Mouse (Mus musculus) testis, postnatal 14 days (tissue): ENCODE results near the gene Fgf12.
A peak's percentile ranks its signal among the peaks of the same experiment; 100 is the strongest.

Source experiments
- DNase-seq: peaks from one replicate; pipeline ENCODE4 v3.0.0; 2021; ENCODE audit warnings: low spot score

The Fgf12 gene

GRCm38 (mm10) chr16:28475553-28475952, 277.3 kb downstream of the Fgf12 start:
- no peak for DNase-seq

GRCm38 (mm10) chr16:28454821-28455220, 298.0 kb downstream of the Fgf12 start:
- DNase-seq = no peak

- DNase-seq = no peak
Measured at GRCm38 (mm10) chr16:28447114-28447455, 305.8 kb downstream of the Fgf12 start.

- peak; percentile 8 for DNase-seq
Measured at GRCm38 (mm10) chr16:28446334-28447113, 306.3 kb downstream of the Fgf12 start.

- DNase-seq = no peak
Measured at GRCm38 (mm10) chr16:28445800-28446333, 307.0 kb downstream of the Fgf12 start.

- no peak for DNase-seq
Measured at GRCm38 (mm10) chr16:28444993-28445799, 307.7 kb downstream of the Fgf12 start.

- DNase-seq = no peak
Measured at GRCm38 (mm10) chr16:28421617-28422016, 331.3 kb downstream of the Fgf12 start.

GRCm38 (mm10) chr16:28419693-28420299, 333.1 kb downstream of the Fgf12 start:
- no peak for DNase-seq

GRCm38 (mm10) chr16:28411210-28411817, 341.6 kb downstream of the Fgf12 start:
- DNase-seq = no peak

- DNase-seq = no peak
Measured at GRCm38 (mm10) chr16:28408294-28408693, 344.6 kb downstream of the Fgf12 start.

- DNase-seq = no peak
Measured at GRCm38 (mm10) chr16:28407892-28408291, 345.0 kb downstream of the Fgf12 start.

GRCm38 (mm10) chr16:28404156-28404555, 348.7 kb downstream of the Fgf12 start:
- no peak for DNase-seq

GRCm38 (mm10) chr16:28402701-28403100, 350.2 kb downstream of the Fgf12 start:
- DNase-seq = no peak

GRCm38 (mm10) chr16:28391283-28391682, 361.6 kb downstream of the Fgf12 start:
- no peak for DNase-seq

GRCm38 (mm10) chr16:28389114-28389513, 363.8 kb downstream of the Fgf12 start:
- no peak for DNase-seq

GRCm38 (mm10) chr16:28374790-28375189, 378.1 kb downstream of the Fgf12 start:
- no peak for DNase-seq

GRCm38 (mm10) chr16:28373311-28373710, 379.6 kb downstream of the Fgf12 start:
- no peak for DNase-seq

- no peak for DNase-seq
Measured at GRCm38 (mm10) chr16:28350624-28351023, 402.2 kb downstream of the Fgf12 start.

- DNase-seq = no peak
Measured at GRCm38 (mm10) chr16:28345323-28345722, 407.5 kb downstream of the Fgf12 start.

GRCm38 (mm10) chr16:28337930-28338329, 414.9 kb downstream of the Fgf12 start:
- DNase-seq = no peak

- no peak for DNase-seq
Measured at GRCm38 (mm10) chr16:28336700-28337099, 416.2 kb downstream of the Fgf12 start.

GRCm38 (mm10) chr16:28335025-28335424, 417.8 kb downstream of the Fgf12 start:
- DNase-seq = no peak
